Mouse (Mus musculus): ENCODE data around the gene Ddah1. TPM values are rescaled to one million over a fixed set of nuclear protein-coding genes. Genes with fewer than 3 reads are reported as not detected.

The Ddah1 gene
- polyA plus RNA-seq, 1 experiment from 2014 or later, result 71.2 TPM

GRCm38 (mm10) chr3:145774336-145774735 lies 15.9 kb downstream of the Ddah1 start:
- DNase-seq (ENCODE audit: low spot score), result no peak
- no peak overlapping the region for H3K9ac ChIP-seq (ENCODE audit: low read length)
- no peaks in the 10 kb centered on the region for H3K36me3 ChIP-seq (ENCODE audit: control insufficient read depth, insufficient read depth, low read length)
- no peaks in the 10 kb centered on the region for H3K9me3 ChIP-seq (ENCODE audit: control insufficient read depth, low read length)
- 0 out of 2 replicates have a peak, but pooled peaks cover 2% of the 10 kb centered on the region for H3K4me1 ChIP-seq (replicated peaks; ENCODE audit: control insufficient read depth, insufficient read depth, low read length)
- H3K4me3 ChIP-seq (ENCODE audit: low read depth, low read length), result no peak overlapping the region
- no peaks in the 10 kb centered on the region for H3K27me3 ChIP-seq (ENCODE audit: control insufficient read depth, insufficient read depth, low read length)
- WGBS, result 92% methylated on average over 7 of the region's 7 CpGs
- no peak overlapping the region for H3K27ac ChIP-seq (ENCODE audit: low read depth, low read length)
- H3K4me2 ChIP-seq (ENCODE audit: low read depth, low read length, severe bottlenecking), result no peak overlapping the region
- ATAC-seq (replicated peaks; ENCODE audit: low FRiP score), result no peak

- Histone ChIP-seq H3K9ac (ENCODE audit: low read length) (no peak overlapping the region), H3K27ac (ENCODE audit: low read depth, low read length) (no peak overlapping the region), H3K4me3 (ENCODE audit: low read depth, low read length) (no peak overlapping the region), H3K4me1 (replicated peaks; ENCODE audit: control insufficient read depth, insufficient read depth, low read length) (0 out of 2 replicates have a peak, but pooled peaks cover 2% of the 10 kb centered on the region), H3K9me3 (ENCODE audit: control insufficient read depth, low read length) (no peaks in the 10 kb centered on the region), H3K4me2 (ENCODE audit: low read depth, low read length, severe bottlenecking) (no peak overlapping the region), H3K36me3 (ENCODE audit: control insufficient read depth, insufficient read depth, low read length) (no peaks in the 10 kb centered on the region), H3K27me3 (ENCODE audit: control insufficient read depth, insufficient read depth, low read length) (no peaks in the 10 kb centered on the region)
- DNase-seq (ENCODE audit: low spot score) (no peak), ATAC-seq (replicated peaks; ENCODE audit: low FRiP score) (no peak)
- 49% methylated on average over 5 of the region's 5 CpGs for WGBS
Measured at GRCm38 (mm10) chr3:145775236-145775635, 16.8 kb downstream of the Ddah1 start.

- Histone ChIP-seq H3K9ac (ENCODE audit: low read length) (no peak overlapping the region), H3K27ac (ENCODE audit: low read depth, low read length) (no peak overlapping the region), H3K27me3 (ENCODE audit: control insufficient read depth, insufficient read depth, low read length) (no peaks in the 10 kb centered on the region), H3K36me3 (ENCODE audit: control insufficient read depth, insufficient read depth, low read length) (no peaks in the 10 kb centered on the region), H3K4me1 (replicated peaks; ENCODE audit: control insufficient read depth, insufficient read depth, low read length) (0 out of 2 replicates have a peak, but pooled peaks cover 2% of the 10 kb centered on the region), H3K9me3 (ENCODE audit: control insufficient read depth, low read length) (no peaks in the 10 kb centered on the region), H3K4me3 (ENCODE audit: low read depth, low read length) (no peak overlapping the region), H3K4me2 (ENCODE audit: low read depth, low read length, severe bottlenecking) (no peak overlapping the region)
- WGBS, result 82% methylated on average over 5 of the region's 5 CpGs
- ATAC-seq (replicated peaks; ENCODE audit: low FRiP score), result no peak
- no peak for DNase-seq (ENCODE audit: low spot score)
Measured at GRCm38 (mm10) chr3:145775862-145776261, 17.4 kb downstream of the Ddah1 start.

GRCm38 (mm10) chr3:145777006-145777405 lies 18.5 kb downstream of the Ddah1 start:
- H3K4me2 ChIP-seq (ENCODE audit: low read depth, low read length, severe bottlenecking), result no peak overlapping the region
- 0 out of 2 replicates have a peak, but pooled peaks cover 2% of the 10 kb centered on the region for H3K4me1 ChIP-seq (replicated peaks; ENCODE audit: control insufficient read depth, insufficient read depth, low read length)
- 83% methylated on average over 15 of the region's 15 CpGs for WGBS
- no peak overlapping the region for H3K4me3 ChIP-seq (ENCODE audit: low read depth, low read length)
- H3K27me3 ChIP-seq (ENCODE audit: control insufficient read depth, insufficient read depth, low read length), result no peaks in the 10 kb centered on the region
- no peaks in the 10 kb centered on the region for H3K9me3 ChIP-seq (ENCODE audit: control insufficient read depth, low read length)
- ATAC-seq (replicated peaks; ENCODE audit: low FRiP score) (no peak), DNase-seq (ENCODE audit: low spot score) (no peak)
- no peak overlapping the region for H3K27ac ChIP-seq (ENCODE audit: low read depth, low read length)
- H3K36me3 ChIP-seq (ENCODE audit: control insufficient read depth, insufficient read depth, low read length), result no peaks in the 10 kb centered on the region
- H3K9ac ChIP-seq (ENCODE audit: low read length), result no peak overlapping the region

- ATAC-seq (replicated peaks; ENCODE audit: low FRiP score), result no peak
- Histone ChIP-seq H3K36me3 (ENCODE audit: control insufficient read depth, insufficient read depth, low read length) (no peaks in the 10 kb centered on the region), H3K27ac (ENCODE audit: low read depth, low read length) (no peak overlapping the region), H3K27me3 (ENCODE audit: control insufficient read depth, insufficient read depth, low read length) (no peaks in the 10 kb centered on the region), H3K4me3 (ENCODE audit: low read depth, low read length) (no peak overlapping the region), H3K9me3 (ENCODE audit: control insufficient read depth, low read length) (no peaks in the 10 kb centered on the region), H3K4me1 (replicated peaks; ENCODE audit: control insufficient read depth, insufficient read depth, low read length) (0 out of 2 replicates have a peak, but pooled peaks cover 2% of the 10 kb centered on the region), H3K9ac (ENCODE audit: low read length) (no peak overlapping the region), H3K4me2 (ENCODE audit: low read depth, low read length, severe bottlenecking) (no peak overlapping the region)
- no peak for DNase-seq (ENCODE audit: low spot score)
- WGBS, result 87% methylated on average over 6 of the region's 6 CpGs
Measured at GRCm38 (mm10) chr3:145778406-145778922, 20.0 kb downstream of the Ddah1 start.

GRCm38 (mm10) chr3:145779279-145779973 lies 21.0 kb downstream of the Ddah1 start:
- ATAC-seq (replicated peaks; ENCODE audit: low FRiP score) (no peak), DNase-seq (ENCODE audit: low spot score) (no peak)
- no peak overlapping the region for H3K9ac ChIP-seq (ENCODE audit: low read length)
- no peaks in the 10 kb centered on the region for H3K36me3 ChIP-seq (ENCODE audit: control insufficient read depth, insufficient read depth, low read length)
- H3K9me3 ChIP-seq (ENCODE audit: control insufficient read depth, low read length), result no peaks in the 10 kb centered on the region
- WGBS, result 77% methylated on average over 5 of the region's 5 CpGs
- no peak overlapping the region for H3K27ac ChIP-seq (ENCODE audit: low read depth, low read length)
- no peak overlapping the region for H3K4me3 ChIP-seq (ENCODE audit: low read depth, low read length)
- no peaks in the 10 kb centered on the region for H3K27me3 ChIP-seq (ENCODE audit: control insufficient read depth, insufficient read depth, low read length)
- H3K4me1 ChIP-seq (replicated peaks; ENCODE audit: control insufficient read depth, insufficient read depth, low read length), result 0 out of 2 replicates have a peak, but pooled peaks cover 2% of the 10 kb centered on the region
- no peak overlapping the region for H3K4me2 ChIP-seq (ENCODE audit: low read depth, low read length, severe bottlenecking)

GRCm38 (mm10) chr3:145780784-145781442 lies 22.4 kb downstream of the Ddah1 start:
- no peak overlapping the region for H3K9ac ChIP-seq (ENCODE audit: low read length)
- H3K27ac ChIP-seq (ENCODE audit: low read depth, low read length), result no peak overlapping the region
- no peak overlapping the region for H3K4me2 ChIP-seq (ENCODE audit: low read depth, low read length, severe bottlenecking)
- DNase-seq (ENCODE audit: low spot score) (no peak), ATAC-seq (replicated peaks; ENCODE audit: low FRiP score) (no peak)
- H3K4me3 ChIP-seq (ENCODE audit: low read depth, low read length), result no peak overlapping the region
- H3K27me3 ChIP-seq (ENCODE audit: control insufficient read depth, insufficient read depth, low read length), result no peaks in the 10 kb centered on the region
- H3K36me3 ChIP-seq (ENCODE audit: control insufficient read depth, insufficient read depth, low read length), result no peaks in the 10 kb centered on the region
- no peaks in the 10 kb centered on the region for H3K9me3 ChIP-seq (ENCODE audit: control insufficient read depth, low read length)
- H3K4me1 ChIP-seq (replicated peaks; ENCODE audit: control insufficient read depth, insufficient read depth, low read length), result 0 out of 2 replicates have a peak, but pooled peaks cover 2% of the 10 kb centered on the region
- WGBS, result 70% methylated on average over 14 of the region's 14 CpGs

- no peak overlapping the region for H3K4me2 ChIP-seq (ENCODE audit: low read depth, low read length, severe bottlenecking)
- no peak overlapping the region for H3K9ac ChIP-seq (ENCODE audit: low read length)
- no peak for DNase-seq (ENCODE audit: low spot score)
- H3K36me3 ChIP-seq (ENCODE audit: control insufficient read depth, insufficient read depth, low read length), result no peaks in the 10 kb centered on the region
- WGBS, result 81% methylated on average over 7 of the region's 7 CpGs
- no peak overlapping the region for H3K4me3 ChIP-seq (ENCODE audit: low read depth, low read length)
- H3K27me3 ChIP-seq (ENCODE audit: control insufficient read depth, insufficient read depth, low read length), result no peaks in the 10 kb centered on the region
- no peaks in the 10 kb centered on the region for H3K9me3 ChIP-seq (ENCODE audit: control insufficient read depth, low read length)
- ATAC-seq (replicated peaks; ENCODE audit: low FRiP score), result no peak
- no peak overlapping the region for H3K27ac ChIP-seq (ENCODE audit: low read depth, low read length)
- no peaks in the 10 kb centered on the region for H3K4me1 ChIP-seq (replicated peaks; ENCODE audit: control insufficient read depth, insufficient read depth, low read length)
Measured at GRCm38 (mm10) chr3:145785244-145785643, 26.8 kb downstream of the Ddah1 start.

Measured in forebrain, embryonic 11.5 days (tissue).